Mouse (Mus musculus) G1E-ER4 (cell line): ENCODE data around the gene Nipal4. TPM values are rescaled to one million over a fixed set of nuclear protein-coding genes. Genes with fewer than 3 reads are reported as not detected.

Experiments
- GATA1 ChIP-seq: IDR thresholded peaks from one replicate; pipeline ENCODE4 v1.8.0; 2012; ENCODE audit warnings: low read length, inconsistent platforms
- polyA plus RNA-seq: library from polyadenylated mRNA; stranded (reverse); fragments of >175 nt; gene quantifications from 2 replicates; pipeline ENCODE4 v1.2.3, GENCODE M21; 2012

Nipal4 gene
- polyA plus RNA-seq, 1 experiment: not detected

- TF ChIP-seq GATA1: no peak
Measured at GRCm38 (mm10) chr11:46177246-46178043, 11.1 kb upstream of the Nipal4 start.

- TF ChIP-seq GATA1: no peak
Measured at GRCm38 (mm10) chr11:46176155-46176554, 9.8 kb upstream of the Nipal4 start.

- TF ChIP-seq GATA1: no peak
Measured at GRCm38 (mm10) chr11:46172128-46172527, 5.8 kb upstream of the Nipal4 start.

GRCm38 (mm10) chr11:46169908-46170307 is 3.6 kb upstream of the Nipal4 start:
- TF ChIP-seq GATA1: no peak

- no peak for TF ChIP-seq GATA1
Measured at GRCm38 (mm10) chr11:46168506-46168905, 2.2 kb upstream of the Nipal4 start.

- no peak for TF ChIP-seq GATA1
Measured at GRCm38 (mm10) chr11:46157462-46157861, 8.8 kb downstream of the Nipal4 start.

- TF ChIP-seq GATA1: no peak
Measured at GRCm38 (mm10) chr11:46156945-46157344, 9.4 kb downstream of the Nipal4 start.

GRCm38 (mm10) chr11:46146619-46147018 is 19.7 kb downstream of the Nipal4 start:
- no peak for TF ChIP-seq GATA1

- TF ChIP-seq GATA1: no peak
Measured at GRCm38 (mm10) chr11:46145163-46145875, 21.0 kb downstream of the Nipal4 start.

GRCm38 (mm10) chr11:46143342-46143741 is 23.0 kb downstream of the Nipal4 start:
- TF ChIP-seq GATA1: no peak

- TF ChIP-seq GATA1: no peak
Measured at GRCm38 (mm10) chr11:46134899-46135298, 31.4 kb downstream of the Nipal4 start.

- no peak for TF ChIP-seq GATA1
Measured at GRCm38 (mm10) chr11:46131022-46131986, 35.0 kb downstream of the Nipal4 start.

GRCm38 (mm10) chr11:46128548-46128945 is 37.8 kb downstream of the Nipal4 start:
- no peak for TF ChIP-seq GATA1

GRCm38 (mm10) chr11:46127621-46128547 is 38.4 kb downstream of the Nipal4 start:
- no peak for TF ChIP-seq GATA1
